28 mouse cellular contexts compared by ENCODE assay signal in genomic region chr6:17542383-17542782, GRCm38 (mm10).
DNase-seq lines count a peak whose midpoint lies in the region; ATAC-seq lines count a peak whose summit lies in the region.
"Had no signal": no experiment of that assay in that cellular context is flagged by ENCODE, and none has a peak within 500 bp of the region (broad histone marks: within the 10 kb centered on the region; RNA-seq: fewer than 3 reads in every experiment).

No protein-coding gene starts in this region.

- H3K9me3 ChIP-seq in liver, embryonic 16.5 days (replicated peaks; ENCODE audit: control insufficient read depth, low read length), result no peaks in the 10 kb centered on the region
- H3K9me3 ChIP-seq in liver, embryonic 11.5 days (ENCODE audit: control insufficient read depth, low read length), result no peaks in the 10 kb centered on the region
- no peaks in the 10 kb centered on the region for H3K9me3 ChIP-seq in forebrain, embryonic 12.5 days
- H3K9me3 ChIP-seq: embryonic facial prominence, embryonic 10.5 days; embryonic facial prominence, embryonic 15.5 days; forebrain, embryonic 13.5 days; G1E; heart, embryonic 12.5 days; hindbrain, embryonic 15.5 days; limb, embryonic 10.5 days; limb, embryonic 15.5 days had no signal

- no peaks in the 10 kb centered on the region for H3K36me3 ChIP-seq in liver, embryonic 16.5 days (ENCODE audit: control insufficient read depth, insufficient read depth)
- no peaks in the 10 kb centered on the region for H3K36me3 ChIP-seq in liver, embryonic 11.5 days (ENCODE audit: control insufficient read depth, insufficient read depth, low read length)
- no peaks in the 10 kb centered on the region for H3K36me3 ChIP-seq in splenic B cell, adult 2 months (ENCODE audit: control insufficient read depth, insufficient read depth, low read length, poor library complexity, severe bottlenecking)
- H3K36me3 ChIP-seq in forebrain, embryonic 12.5 days (replicated peaks), result no peaks in the 10 kb centered on the region
- H3K36me3 ChIP-seq: embryonic facial prominence, embryonic 10.5 days; embryonic facial prominence, embryonic 15.5 days; G1E; heart, embryonic 12.5 days; hindbrain, embryonic 15.5 days; limb, embryonic 10.5 days; limb, embryonic 15.5 days had no signal

- no peak for DNase-seq in liver, embryonic 11.5 days (ENCODE audit: low spot score)
- peak; percentile 8 to 11 for DNase-seq in right cerebral cortex, adult 2 months (ENCODE audit: low spot score in 2 of 2)
- DNase-seq in right cerebral cortex, postnatal 36 days (ENCODE audit: low spot score in 2 of 2), result no peak
- peak; percentile 72 to 74 for DNase-seq in B cell, adult 2 months
- peak; percentile 44 for DNase-seq in splenic B cell, adult 2 months (ENCODE audit: low read depth, low spot score)
- DNase-seq: adrenal gland, adult 8-10 months; cerebellum, adult 8-10 months; cerebellum, postnatal 25 days; gastrocnemius, postnatal 25 days; heart, adult 18-20 months; layer of hippocampus, adult 9-11 months; lung, adult 2 months; lung, postnatal 10 days; midbrain, embryonic 14.5 days; right cerebral cortex, postnatal 4 days; thymus, postnatal 4 days had no signal

- peak overlapping the region; percentile 81; the same call in 1 of the 2 replicates for H3K27ac ChIP-seq in liver, embryonic 16.5 days (ENCODE audit: low read length)
- H3K27ac ChIP-seq in liver, embryonic 11.5 days (ENCODE audit: low read depth, low read length), result no peak overlapping the region
- H3K27ac ChIP-seq in forebrain, embryonic 12.5 days, result no peak overlapping the region
- H3K27ac ChIP-seq: embryonic facial prominence, embryonic 10.5 days; embryonic facial prominence, embryonic 15.5 days; forebrain, embryonic 13.5 days; hindbrain, embryonic 15.5 days; limb, embryonic 10.5 days; limb, embryonic 15.5 days; macrophage had no signal

- peaks cover 3% of the 10 kb centered on the region for H3K4me1 ChIP-seq in liver, embryonic 16.5 days (ENCODE audit: control insufficient read depth, low read depth, low read length)
- H3K4me1 ChIP-seq in liver, embryonic 11.5 days (replicated peaks; ENCODE audit: control insufficient read depth, insufficient read depth, low read length), result no peaks in the 10 kb centered on the region
- H3K4me1 ChIP-seq in forebrain, embryonic 12.5 days, result no peaks in the 10 kb centered on the region
- H3K4me1 ChIP-seq: hindbrain, embryonic 15.5 days had no signal

- WGBS in liver, embryonic 16.5 days (ENCODE audit: insufficient replicate concordance), result 63% methylated on average over 7 of the region's 7 CpGs
- 85% methylated on average over 7 of the region's 7 CpGs for WGBS in liver, embryonic 11.5 days
- 87% methylated on average over 7 of the region's 7 CpGs for WGBS in forebrain, embryonic 12.5 days

- H3K4me2 ChIP-seq in liver, embryonic 16.5 days (ENCODE audit: low read depth, low read length), result no peak overlapping the region
- H3K4me2 ChIP-seq in liver, embryonic 11.5 days, result no peak overlapping the region
- H3K4me2 ChIP-seq in forebrain, embryonic 12.5 days, result no peak overlapping the region
- H3K4me2 ChIP-seq: embryonic facial prominence, embryonic 15.5 days; forebrain, embryonic 13.5 days; heart, embryonic 12.5 days; hindbrain, embryonic 15.5 days; limb, embryonic 15.5 days had no signal

- no peak overlapping the region for H3K9ac ChIP-seq in liver, embryonic 16.5 days (ENCODE audit: low read depth, low read length)
- H3K9ac ChIP-seq in liver, embryonic 11.5 days (ENCODE audit: low read depth, low read length), result no peak overlapping the region
- H3K9ac ChIP-seq in forebrain, embryonic 12.5 days, result no peak overlapping the region
- H3K9ac ChIP-seq: embryonic facial prominence, embryonic 15.5 days; forebrain, embryonic 13.5 days; heart, embryonic 12.5 days; hindbrain, embryonic 15.5 days; limb, embryonic 15.5 days had no signal

- ATAC-seq in liver, embryonic 16.5 days (ENCODE audit: low read depth), result no peak
- no peak for ATAC-seq in liver, embryonic 11.5 days (replicated peaks; ENCODE audit: low FRiP score)
- no peak for ATAC-seq in forebrain, embryonic 12.5 days (ENCODE audit: low FRiP score)
- ATAC-seq: forebrain, embryonic 13.5 days; inflammation-experienced regulatory T-cells, adult 6 months had no signal

- no peaks in the 10 kb centered on the region for H3K27me3 ChIP-seq in liver, embryonic 16.5 days (ENCODE audit: control insufficient read depth, insufficient read depth, low read depth, low read length)
- H3K27me3 ChIP-seq in liver, embryonic 11.5 days (replicated peaks; ENCODE audit: control insufficient read depth, insufficient read depth, low read length), result no peaks in the 10 kb centered on the region
- no peaks in the 10 kb centered on the region for H3K27me3 ChIP-seq in splenic B cell, adult 2 months (ENCODE audit: control insufficient read depth, insufficient read depth, low read length, poor library complexity, severe bottlenecking)
- no peaks in the 10 kb centered on the region for H3K27me3 ChIP-seq in forebrain, embryonic 12.5 days
- H3K27me3 ChIP-seq: embryonic facial prominence, embryonic 15.5 days; forebrain, embryonic 13.5 days; heart, embryonic 12.5 days; hindbrain, embryonic 15.5 days; limb, embryonic 15.5 days had no signal

- H3K4me3 ChIP-seq in liver, embryonic 16.5 days (ENCODE audit: low read depth, low read length), result no peak overlapping the region
- H3K4me3 ChIP-seq in liver, embryonic 11.5 days (ENCODE audit: low read depth, low read length), result no peak overlapping the region
- no peak overlapping the region for H3K4me3 ChIP-seq in forebrain, embryonic 12.5 days (replicated peaks)
- H3K4me3 ChIP-seq: embryonic facial prominence, embryonic 10.5 days; embryonic facial prominence, embryonic 15.5 days; forebrain, embryonic 13.5 days; heart, embryonic 12.5 days; hindbrain, embryonic 15.5 days; limb, embryonic 10.5 days; limb, embryonic 15.5 days had no signal

Comparison
In these comparisons a context has a peak if more than half of its experiments do, and no peak if none do; other contexts are left out.
1. DNase-seq: peak in right cerebral cortex, adult 2 months (2 of 2), B cell, adult 2 months (2 of 2) and splenic B cell, adult 2 months (single experiment); none in liver, embryonic 11.5 days (single experiment) and right cerebral cortex, postnatal 36 days (0 of 2).